Mouse (Mus musculus): ENCODE measurements around the gene Lrrc29. TPM values are rescaled to one million over a fixed set of nuclear protein-coding genes. Genes with fewer than 3 reads are reported as not detected.

The Lrrc29 gene
- polyA plus RNA-seq, 1 experiment from 2014 or later: 1.5 TPM

- H3K9me3 ChIP-seq: peaks cover 6% of the 10 kb centered on the region; the same call in 1 of the 2 replicates
- peak within 1 kb of the TSS; percentile 86 for H3K4me2 ChIP-seq
- H3K4me3 ChIP-seq (replicated peaks): peak within 1 kb of the TSS; percentile 51
- no peak for ATAC-seq (ENCODE audit: insufficient number of reproducible peaks, insufficient read depth, low FRiP score, low TSS enrichment, low read depth)
- peak within 1 kb of the TSS; percentile 57 for H3K9ac ChIP-seq (replicated peaks)
- H3K36me3 ChIP-seq: no peaks in the 10 kb centered on the region
- peaks cover 40% of the 10 kb centered on the region for H3K4me1 ChIP-seq (replicated peaks)
- H3K27me3 ChIP-seq: peaks cover 99% of the 10 kb centered on the region
- H3K27ac ChIP-seq: no peak within 1 kb of the TSS
- WGBS: under 1% methylated on average over 42 of the region's 42 CpGs
Observed at GRCm38 (mm10) chr8:105269461-105269947, 56.6 kb downstream of the Lrrc29 start, which contains the start of gene Hsf4. Gene Hsf4 (plus strand): TSS chr8:105269801.

DNA sequence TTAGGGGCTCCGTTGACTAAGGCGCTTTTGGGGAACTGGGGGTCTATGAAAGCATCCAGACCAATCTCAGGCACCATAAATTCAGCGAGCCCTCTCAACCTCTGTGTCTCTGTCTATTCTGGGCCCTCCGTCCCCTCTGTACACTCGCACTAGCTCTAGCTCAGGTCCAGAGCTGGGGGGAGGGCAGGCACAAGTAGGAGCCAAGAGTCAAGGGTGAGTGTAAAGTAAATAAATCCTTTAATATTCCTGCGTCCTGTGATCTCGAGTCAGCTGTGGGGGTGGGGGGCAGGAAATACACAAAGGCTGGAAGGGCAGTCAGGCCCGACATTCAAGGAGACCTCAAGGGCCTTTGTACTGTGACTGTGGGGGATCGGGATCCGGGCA, 57.0 kb downstream of the Lrrc29 start:
- Histone ChIP-seq H3K27me3 (peaks cover 99% of the 10 kb centered on the region), H3K36me3 (no peaks in the 10 kb centered on the region), H3K4me1 (replicated peaks) (peaks cover 40% of the 10 kb centered on the region), H3K9me3 (peaks cover 6% of the 10 kb centered on the region; the same call in 1 of the 2 replicates), H3K4me2 (peak overlapping the region; percentile 86), H3K9ac (replicated peaks) (peak overlapping the region; percentile 57), H3K27ac (no peak overlapping the region), H3K4me3 (replicated peaks) (peak overlapping the region; percentile 51)
- ATAC-seq (ENCODE audit: insufficient number of reproducible peaks, insufficient read depth, low FRiP score, low TSS enrichment, low read depth): no peak
- WGBS: 1% methylated on average over 10 of the region's 10 CpGs

DNA sequence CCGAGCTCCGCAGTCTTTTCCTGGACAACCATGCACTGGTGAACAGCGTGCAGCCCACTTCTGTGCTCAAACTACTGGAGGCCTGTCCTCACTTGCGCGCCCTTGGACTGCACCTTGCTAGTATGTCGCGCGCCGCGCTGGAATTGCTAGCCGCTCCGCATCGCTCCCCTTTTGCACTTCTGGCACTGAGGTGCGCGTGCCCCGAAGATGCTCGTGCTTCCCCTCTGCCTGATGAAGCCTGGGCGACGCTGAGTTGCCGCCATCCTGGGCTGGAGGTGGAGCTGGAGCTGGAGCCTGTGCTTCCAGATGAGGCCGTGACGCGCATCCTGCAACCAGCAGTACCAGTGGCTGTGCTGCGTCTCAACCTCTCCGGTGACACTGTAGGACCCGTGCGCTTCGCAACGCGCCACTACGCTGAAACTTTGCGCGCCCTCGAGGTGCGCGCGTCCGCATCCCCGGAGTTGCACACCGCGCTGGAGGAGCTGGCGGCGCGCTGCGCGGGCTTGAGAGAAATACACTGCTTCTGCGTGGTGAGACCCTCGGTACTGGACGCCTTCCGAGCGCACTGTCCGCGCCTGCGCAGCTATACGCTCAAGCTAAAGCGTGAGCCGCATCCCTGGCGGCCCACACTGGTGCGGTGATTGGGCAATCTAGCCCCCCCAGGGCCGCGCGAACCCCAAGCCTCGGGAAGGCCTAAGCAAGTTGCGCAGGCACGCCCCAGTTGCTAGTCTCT, 57.6 kb downstream of the Lrrc29 start:
- peaks cover 40% of the 10 kb centered on the region for H3K4me1 ChIP-seq (replicated peaks)
- H3K4me3 ChIP-seq (replicated peaks): peak overlapping the region; percentile 51
- under 1% methylated on average over 65 of the region's 65 CpGs for WGBS
- peaks cover 6% of the 10 kb centered on the region; the same call in 1 of the 2 replicates for H3K9me3 ChIP-seq
- H3K36me3 ChIP-seq: no peaks in the 10 kb centered on the region
- no peak overlapping the region for H3K27ac ChIP-seq
- H3K27me3 ChIP-seq: peaks cover 99% of the 10 kb centered on the region
- peak; percentile 54 for ATAC-seq (ENCODE audit: insufficient number of reproducible peaks, insufficient read depth, low FRiP score, low TSS enrichment, low read depth)
- peak overlapping the region; percentile 57 for H3K9ac ChIP-seq (replicated peaks)
- H3K4me2 ChIP-seq: peak overlapping the region; percentile 86

DNA sequence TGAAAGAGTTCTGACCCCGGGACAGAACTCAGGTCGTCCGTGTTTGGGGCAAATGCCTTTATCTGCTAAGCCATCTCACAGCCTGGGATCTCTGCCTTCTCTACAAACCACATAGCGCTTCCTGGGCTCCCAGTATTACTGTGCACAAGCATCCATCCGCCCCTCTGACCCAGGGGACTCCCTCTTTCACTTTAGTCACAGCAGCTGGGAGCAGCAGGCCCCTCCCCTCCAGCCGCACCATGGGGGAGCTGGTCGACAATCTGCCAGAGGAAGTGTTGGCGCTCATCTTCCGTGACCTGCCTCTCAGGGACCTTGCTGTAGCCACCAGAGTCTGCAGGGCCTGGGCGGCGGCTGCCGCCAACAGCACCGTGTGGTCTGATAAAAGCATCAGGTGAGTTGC, 59.3 kb downstream of the Lrrc29 start:
- Histone ChIP-seq H3K27me3 (peaks cover 96% of the 10 kb centered on the region), H3K36me3 (no peaks in the 10 kb centered on the region), H3K27ac (no peak overlapping the region), H3K4me2 (no peak overlapping the region), H3K9me3 (peaks cover 6% of the 10 kb centered on the region; the same call in 1 of the 2 replicates), H3K4me1 (replicated peaks) (peaks cover 38% of the 10 kb centered on the region), H3K9ac (replicated peaks) (0 out of 2 replicates have a peak overlapping the region, but pooled peaks have one; percentile 23), H3K4me3 (replicated peaks) (no peak overlapping the region)
- no peak for ATAC-seq (ENCODE audit: insufficient number of reproducible peaks, insufficient read depth, low FRiP score, low TSS enrichment, low read depth)
- WGBS: 12% methylated on average over 13 of the region's 13 CpGs

DNA sequence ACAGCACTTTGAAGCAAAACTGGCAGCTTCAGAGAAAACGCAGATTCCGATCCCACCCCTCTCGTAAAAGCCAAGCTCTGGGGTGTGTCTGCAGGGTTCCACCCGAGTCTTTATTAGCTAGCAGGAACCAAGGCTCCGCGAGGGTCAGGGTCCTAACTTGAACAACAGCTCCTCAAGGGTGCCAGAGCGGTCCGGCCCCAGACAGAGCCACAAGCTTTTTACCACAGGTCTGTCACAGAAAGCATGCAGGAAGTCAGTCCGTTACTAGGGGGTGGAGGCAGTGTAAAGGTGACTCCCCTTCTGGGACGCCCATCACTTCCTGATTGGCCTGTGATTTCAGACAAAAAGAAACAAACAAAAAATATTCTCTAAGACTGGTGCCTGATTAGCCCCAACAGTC, 61.0 kb downstream of the Lrrc29 start:
- Histone ChIP-seq H3K36me3 (no peaks in the 10 kb centered on the region), H3K9me3 (peaks cover 6% of the 10 kb centered on the region; the same call in 1 of the 2 replicates), H3K4me1 (replicated peaks) (peaks cover 29% of the 10 kb centered on the region), H3K27me3 (peaks cover 96% of the 10 kb centered on the region), H3K4me2 (peak overlapping the region; percentile 83), H3K9ac (replicated peaks) (peak overlapping the region; percentile 60; the same call in 1 of the 2 replicates), H3K27ac (no peak overlapping the region), H3K4me3 (replicated peaks) (peak overlapping the region; percentile 69)
- ATAC-seq (ENCODE audit: insufficient number of reproducible peaks, insufficient read depth, low FRiP score, low TSS enrichment, low read depth): no peak
- 7% methylated on average over 10 of the region's 10 CpGs for WGBS

- H3K9ac ChIP-seq (replicated peaks): peak within 1 kb of the TSS; percentile 60
- WGBS: under 1% methylated on average over 54 of the region's 54 CpGs
- H3K4me2 ChIP-seq: peak within 1 kb of the TSS; percentile 83
- H3K9me3 ChIP-seq: peaks cover 6% of the 10 kb centered on the region; the same call in 1 of the 2 replicates
- H3K4me3 ChIP-seq (replicated peaks): peak within 1 kb of the TSS; percentile 69
- no peak within 1 kb of the TSS for H3K27ac ChIP-seq
- H3K36me3 ChIP-seq: no peaks in the 10 kb centered on the region
- ATAC-seq (ENCODE audit: insufficient number of reproducible peaks, insufficient read depth, low FRiP score, low TSS enrichment, low read depth): peak; percentile 42
- peaks cover 28% of the 10 kb centered on the region for H3K4me1 ChIP-seq (replicated peaks)
- peaks cover 96% of the 10 kb centered on the region for H3K27me3 ChIP-seq
Observed at GRCm38 (mm10) chr8:105264024-105264982, 61.8 kb downstream of the Lrrc29 start, which contains the start of the genes Tradd and Fbxl8. Gene Tradd (minus strand): TSS chr8:105264609. Gene Fbxl8 (plus strand): TSS chr8:105264648.

- Histone ChIP-seq H3K4me2 (peak overlapping the region; percentile 83; the same call in 1 of the 2 replicates), H3K9me3 (peaks cover 6% of the 10 kb centered on the region; the same call in 1 of the 2 replicates), H3K27ac (no peak overlapping the region), H3K27me3 (peaks cover 96% of the 10 kb centered on the region), H3K9ac (replicated peaks) (no peak overlapping the region), H3K4me3 (replicated peaks) (peak overlapping the region; percentile 69), H3K4me1 (replicated peaks) (peaks cover 29% of the 10 kb centered on the region), H3K36me3 (no peaks in the 10 kb centered on the region)
- 42% methylated on average over 16 of the region's 16 CpGs for WGBS
- ATAC-seq (ENCODE audit: insufficient number of reproducible peaks, insufficient read depth, low FRiP score, low TSS enrichment, low read depth): no peak
Observed at GRCm38 (mm10) chr8:105263244-105263912, 62.7 kb downstream of the Lrrc29 start.

MicroRNA genes within 50 kb of the gene (microRNA counts, 519-probe panel; counts per million panel counts)
- microRNA mmu-miR-328: 1,273 counts per million, percentile 3 among the panel's probes with 10 or more counts

Small RNAs within 50 kb of the gene (microRNA-seq; reads per million reads assigned to microRNA genes)
- gene Gm27320: not detected
- gene Mir328: 164 reads per million, percentile 58 among the genes with 10 or more reads in this experiment

Other genes with a start within 250 kb of the Lrrc29 start
- not detected in 2 replicates for gene Ces3b, start 242.5 kb downstream of the Lrrc29 start, polyA plus RNA-seq (2016; fragmentation: Nextera tagmentation; extraction: Ambion mirVana)
- gene Ces4a, start 194.5 kb downstream of the Lrrc29 start, polyA plus RNA-seq (2016; fragmentation: Nextera tagmentation; extraction: Ambion mirVana): not detected in 2 replicates
- 108 and 109 TPM in 2 replicates for gene Cbfb, start 155.6 kb downstream of the Lrrc29 start, polyA plus RNA-seq (2016; fragmentation: Nextera tagmentation; extraction: Ambion mirVana)
- gene D230025D16Rik, start 101.1 kb downstream of the Lrrc29 start, polyA plus RNA-seq (2016; fragmentation: Nextera tagmentation; extraction: Ambion mirVana): 25.9 and 27.2 TPM in 2 replicates
- gene B3gnt9, start 71.1 kb downstream of the Lrrc29 start, polyA plus RNA-seq (2016; fragmentation: Nextera tagmentation; extraction: Ambion mirVana): 5.9 and 6.8 TPM in 2 replicates
- gene Tradd, start 61.7 kb downstream of the Lrrc29 start, polyA plus RNA-seq (2016; fragmentation: Nextera tagmentation; extraction: Ambion mirVana): 16.0 and 16.6 TPM in 2 replicates
- 1.7 and 1.9 TPM in 2 replicates for gene Fbxl8, start 61.6 kb downstream of the Lrrc29 start, polyA plus RNA-seq (2016; fragmentation: Nextera tagmentation; extraction: Ambion mirVana)
- gene Hsf4, start 56.5 kb downstream of the Lrrc29 start, polyA plus RNA-seq (2016; fragmentation: Nextera tagmentation; extraction: Ambion mirVana): 0.13 and 0.18 TPM in 2 replicates
- gene Nol3, start 50.1 kb downstream of the Lrrc29 start, polyA plus RNA-seq (2016; fragmentation: Nextera tagmentation; extraction: Ambion mirVana): 1.6 TPM in 2 replicates
- 15.6 and 19.6 TPM in 2 replicates for gene 4931428F04Rik, start 36.4 kb downstream of the Lrrc29 start, polyA plus RNA-seq (2016; fragmentation: Nextera tagmentation; extraction: Ambion mirVana)
- 10.0 and 10.2 TPM in 2 replicates for gene Exoc3l, start 30.2 kb downstream of the Lrrc29 start, polyA plus RNA-seq (2016; fragmentation: Nextera tagmentation; extraction: Ambion mirVana)
- gene E2f4, start 28.6 kb downstream of the Lrrc29 start, polyA plus RNA-seq (2016; fragmentation: Nextera tagmentation; extraction: Ambion mirVana): 75.6 and 91.3 TPM in 2 replicates
- 4.3 and 4.4 TPM in 2 replicates for gene Elmo3, start 20.7 kb downstream of the Lrrc29 start, polyA plus RNA-seq (2016; fragmentation: Nextera tagmentation; extraction: Ambion mirVana)
- gene Tmem208, start 76 bp upstream of the Lrrc29 start, polyA plus RNA-seq (2016; fragmentation: Nextera tagmentation; extraction: Ambion mirVana): 95.6 and 109 TPM in 2 replicates
- gene Fhod1, start 21.7 kb upstream of the Lrrc29 start, polyA plus RNA-seq (2016; fragmentation: Nextera tagmentation; extraction: Ambion mirVana): 1.6 and 2.3 TPM in 2 replicates
- 7.0 and 7.6 TPM in 2 replicates for gene Slc9a5, start 22.6 kb upstream of the Lrrc29 start, polyA plus RNA-seq (2016; fragmentation: Nextera tagmentation; extraction: Ambion mirVana)
- gene Plekhg4, start 47.0 kb upstream of the Lrrc29 start, polyA plus RNA-seq (2016; fragmentation: Nextera tagmentation; extraction: Ambion mirVana): 0.72 and 0.80 TPM in 2 replicates
- not detected in 2 replicates for gene Kctd19, start 87.2 kb upstream of the Lrrc29 start, polyA plus RNA-seq (2016; fragmentation: Nextera tagmentation; extraction: Ambion mirVana)
- 0.12 and 0.39 TPM in 2 replicates for gene Lrrc36, start 87.3 kb upstream of the Lrrc29 start, polyA plus RNA-seq (2016; fragmentation: Nextera tagmentation; extraction: Ambion mirVana)
- 25.3 and 28.9 TPM in 2 replicates for gene Tppp3, start 145.2 kb upstream of the Lrrc29 start, polyA plus RNA-seq (2016; fragmentation: Nextera tagmentation; extraction: Ambion mirVana)
- gene Zdhhc1, start 170.6 kb upstream of the Lrrc29 start, polyA plus RNA-seq (2016; fragmentation: Nextera tagmentation; extraction: Ambion mirVana): 34.8 and 36.9 TPM in 2 replicates
- gene Hsd11b2, start 192.5 kb upstream of the Lrrc29 start, polyA plus RNA-seq (2016; fragmentation: Nextera tagmentation; extraction: Ambion mirVana): 28.2 and 30.6 TPM in 2 replicates
- 60.5 and 61.5 TPM in 2 replicates for gene Atp6v0d1, start 239.8 kb upstream of the Lrrc29 start, polyA plus RNA-seq (2016; fragmentation: Nextera tagmentation; extraction: Ambion mirVana)